Mouse (Mus musculus) thymus, adult 2 months (tissue): ENCODE results near the gene Nckap1. TPM values are rescaled to one million over a fixed set of nuclear protein-coding genes. Genes with fewer than 3 reads are reported as not detected.

ENCODE experiments used
- DNase-seq: peaks from one replicate; pipeline ENCODE4 v3.0.0; 2021
- H3K27ac ChIP-seq: fragments of 200-500 bp; 2 replicates; pipeline ENCODE4 v1.5.1; 2012; ENCODE audit warnings: low read length, control low read depth; ENCODE audit not compliant: control insufficient read depth, insufficient read depth
- H3K27me3 ChIP-seq: fragments of 200-500 bp; 2 replicates; pipeline ENCODE4 v1.6.1; 2012; ENCODE audit warnings: mild to moderate bottlenecking, low read length, moderate library complexity, mixed read lengths; ENCODE audit not compliant: control insufficient read depth, insufficient read depth
- H3K36me3 ChIP-seq: fragments of 200-500 bp; 2 replicates; pipeline ENCODE4 v1.6.1; 2012; ENCODE audit warnings: mild to moderate bottlenecking, low read length, moderate library complexity; ENCODE audit not compliant: control insufficient read depth, insufficient read depth
- H3K4me1 ChIP-seq: fragments of 200-500 bp; replicated peaks from 2 replicates; pipeline ENCODE4 v1.6.1; 2012; ENCODE audit warnings: low read length; ENCODE audit not compliant: control insufficient read depth, insufficient read depth
- H3K4me3 ChIP-seq: fragments of 200-500 bp; 2 replicates; pipeline ENCODE4 v1.5.1; 2012; ENCODE audit warnings: mild to moderate bottlenecking, low read length, control low read depth, moderate library complexity; ENCODE audit not compliant: control insufficient read depth, insufficient read depth
- CTCF ChIP-seq: fragments of 200-500 bp; IDR thresholded peaks from 2 replicates; pipeline ENCODE4 v1.5.1; 2012; ENCODE audit warnings: mild to moderate bottlenecking, control low read depth, low read length, moderate library complexity, borderline replicate concordance; ENCODE audit not compliant: control insufficient read depth, poor library complexity, insufficient read depth; ENCODE audit errors: extremely low read depth
- POLR2A ChIP-seq: fragments of 200-500 bp; IDR thresholded peaks from 2 replicates; pipeline ENCODE4 v1.6.1; 2012; ENCODE audit warnings: mild to moderate bottlenecking, low read length, control low read depth, moderate library complexity; ENCODE audit not compliant: control insufficient read depth, poor library complexity, insufficient read depth; ENCODE audit errors: extremely low read depth
- WGBS: fragments of 180-500 bp; shearing (Covaris S2); methylation state at CpG from one replicate; pipeline ENCODE4 v1.1.7; 2018; 5-methylcytosine and 5-hydroxymethylcytosine counted together
- polyA plus RNA-seq: library from polyadenylated mRNA; depleted of rRNA; stranded (reverse); fragments of >200 nt; gene quantifications from 2 replicates; pipeline ENCODE4 v1.2.3, GENCODE M21; 2012; rRNA removed

The Nckap1 gene
- polyA plus RNA-seq, 1 experiment: 9.1 TPM

GRCm38 (mm10) chr2:80484951-80485350 is 96.2 kb downstream of the Nckap1 start:
- no peak for DNase-seq
- no peak overlapping the region for H3K4me3 ChIP-seq
- H3K4me1 ChIP-seq: no peaks in the 10 kb centered on the region
- H3K27me3 ChIP-seq: no peaks in the 10 kb centered on the region
- 96% methylated on average over 5 of the region's 5 CpGs for WGBS
- TF ChIP-seq POLR2A (no peak), CTCF (no peak)
- H3K36me3 ChIP-seq: no peaks in the 10 kb centered on the region
- no peak overlapping the region for H3K27ac ChIP-seq

GRCm38 (mm10) chr2:80475831-80476230 is 105.3 kb downstream of the Nckap1 start:
- DNase-seq: no peak
- no peak overlapping the region for H3K4me3 ChIP-seq
- TF ChIP-seq CTCF (no peak), POLR2A (no peak)
- 86% methylated on average over 1 of the region's 1 CpGs for WGBS
- H3K36me3 ChIP-seq: no peaks in the 10 kb centered on the region
- no peak overlapping the region for H3K27ac ChIP-seq
- no peaks in the 10 kb centered on the region for H3K4me1 ChIP-seq
- H3K27me3 ChIP-seq: no peaks in the 10 kb centered on the region

- Histone ChIP-seq H3K4me1 (no peaks in the 10 kb centered on the region), H3K4me3 (no peak overlapping the region), H3K27me3 (no peaks in the 10 kb centered on the region), H3K36me3 (no peaks in the 10 kb centered on the region), H3K27ac (no peak overlapping the region)
- TF ChIP-seq CTCF (no peak), POLR2A (no peak)
- WGBS: 90% methylated on average over 5 of the region's 5 CpGs
- no peak for DNase-seq
These were observed 106.9 kb downstream of the Nckap1 start for GRCm38 (mm10) chr2:80474247-80474796.

- no peaks in the 10 kb centered on the region for H3K4me1 ChIP-seq
- H3K4me3 ChIP-seq: no peak overlapping the region
- DNase-seq: no peak
- TF ChIP-seq CTCF (no peak), POLR2A (no peak)
- 57% methylated on average over 16 of the region's 16 CpGs for WGBS
- H3K27me3 ChIP-seq: no peaks in the 10 kb centered on the region
- H3K36me3 ChIP-seq: no peaks in the 10 kb centered on the region
- no peak overlapping the region for H3K27ac ChIP-seq
These were observed 115.0 kb downstream of the Nckap1 start for GRCm38 (mm10) chr2:80465991-80466821.

GRCm38 (mm10) chr2:80461827-80462226 is 119.4 kb downstream of the Nckap1 start:
- WGBS: 80% methylated on average over 8 of the region's 8 CpGs
- Histone ChIP-seq H3K36me3 (no peaks in the 10 kb centered on the region), H3K4me3 (no peak overlapping the region), H3K27ac (no peak overlapping the region), H3K27me3 (no peaks in the 10 kb centered on the region), H3K4me1 (no peaks in the 10 kb centered on the region)
- DNase-seq: no peak
- TF ChIP-seq POLR2A (no peak), CTCF (no peak)

Other genes starting within 250 kb of the Nckap1 start
- gene Frzb, start 133.8 kb downstream of the Nckap1 start, polyA plus RNA-seq: 0.22 and 0.32 TPM in 2 replicates
- 5.1 and 5.4 TPM in 2 replicates for gene Dusp19, start 35.7 kb upstream of the Nckap1 start, polyA plus RNA-seq
- 38.1 and 48.3 TPM in 2 replicates for gene Nup35, start 35.9 kb upstream of the Nckap1 start, polyA plus RNA-seq